Comparison of ENCODE assay signal across 7 mouse cellular contexts in genomic region chr15:102100996-102101671, GRCm38 (mm10). TPM values are rescaled to one million over a fixed set of nuclear protein-coding genes. Genes with fewer than 3 reads are reported as not detected.
DNase-seq lines count a peak whose midpoint lies in the region; ATAC-seq lines count a peak whose summit lies in the region.

No protein-coding gene starts in this region.

- peak overlapping the region; percentile 63 for H3K4me3 ChIP-seq in embryonic facial prominence, embryonic 14.5 days (ENCODE audit: low read depth, low read length)
- peak overlapping the region; percentile 52 for H3K4me3 ChIP-seq in hindbrain, embryonic 12.5 days
- H3K4me3 ChIP-seq in liver, embryonic 15.5 days (replicated peaks): peak overlapping the region; percentile 60; the same call in 1 of the 2 replicates
- peak overlapping the region; percentile 64 for H3K4me3 ChIP-seq in stomach, embryonic 16.5 days (replicated peaks; ENCODE audit: low read length)

- no peaks in the 10 kb centered on the region for H3K9me3 ChIP-seq in embryonic facial prominence, embryonic 14.5 days (ENCODE audit: control insufficient read depth, low read length)
- H3K9me3 ChIP-seq in hindbrain, embryonic 12.5 days (replicated peaks): no peaks in the 10 kb centered on the region
- H3K9me3 ChIP-seq in liver, embryonic 15.5 days (replicated peaks): no peaks in the 10 kb centered on the region
- no peaks in the 10 kb centered on the region for H3K9me3 ChIP-seq in stomach, embryonic 16.5 days (replicated peaks; ENCODE audit: control insufficient read depth, low read length)

- H3K36me3 ChIP-seq in embryonic facial prominence, embryonic 14.5 days (ENCODE audit: control insufficient read depth, insufficient read depth, low read length): peaks cover 25% of the 10 kb centered on the region
- H3K36me3 ChIP-seq in hindbrain, embryonic 12.5 days: peaks cover 11% of the 10 kb centered on the region
- peaks cover 20% of the 10 kb centered on the region for H3K36me3 ChIP-seq in liver, embryonic 15.5 days (replicated peaks)
- no peaks in the 10 kb centered on the region for H3K36me3 ChIP-seq in stomach, embryonic 16.5 days (ENCODE audit: control insufficient read depth, insufficient read depth, low read length)

- peak; percentile 35 to 36 for DNase-seq in right cerebral cortex, postnatal 10 days (ENCODE audit: low spot score in 2 of 2)
- no peak for DNase-seq in right cerebral cortex, adult 18-20 months
- peak; percentile 93 for DNase-seq in embryonic facial prominence, embryonic 14.5 days (ENCODE audit: low spot score)
- DNase-seq in frontal cortex, postnatal 25 days (ENCODE audit: low spot score in 2 of 2): no peak

- peak overlapping the region; percentile 65 for H3K4me2 ChIP-seq in embryonic facial prominence, embryonic 14.5 days (ENCODE audit: low read depth, low read length)
- H3K4me2 ChIP-seq in hindbrain, embryonic 12.5 days (replicated peaks): peak overlapping the region; percentile 85
- H3K4me2 ChIP-seq in liver, embryonic 15.5 days: peak overlapping the region; percentile 86
- peak overlapping the region; percentile 69 for H3K4me2 ChIP-seq in stomach, embryonic 16.5 days (ENCODE audit: low read depth, low read length)

- H3K27me3 ChIP-seq in embryonic facial prominence, embryonic 14.5 days (replicated peaks; ENCODE audit: control insufficient read depth, insufficient read depth, low read length): no peaks in the 10 kb centered on the region
- peaks cover 46% of the 10 kb centered on the region for H3K27me3 ChIP-seq in hindbrain, embryonic 12.5 days
- H3K27me3 ChIP-seq in liver, embryonic 15.5 days: peaks cover 71% of the 10 kb centered on the region
- H3K27me3 ChIP-seq in stomach, embryonic 16.5 days (ENCODE audit: control insufficient read depth, insufficient read depth, low read length): no peaks in the 10 kb centered on the region

- peak overlapping the region; percentile 71 for H3K9ac ChIP-seq in embryonic facial prominence, embryonic 14.5 days (ENCODE audit: low read depth, low read length)
- H3K9ac ChIP-seq in hindbrain, embryonic 12.5 days: no peak overlapping the region
- no peak overlapping the region for H3K9ac ChIP-seq in liver, embryonic 15.5 days
- H3K9ac ChIP-seq in stomach, embryonic 16.5 days (ENCODE audit: low read length): peak overlapping the region; percentile 87

- WGBS in embryonic facial prominence, embryonic 14.5 days: 7% methylated on average over 10 of the region's 10 CpGs
- WGBS in hindbrain, embryonic 12.5 days: 20% methylated on average over 10 of the region's 10 CpGs
- WGBS in liver, embryonic 15.5 days (ENCODE audit: insufficient replicate concordance): 37% methylated on average over 10 of the region's 10 CpGs
- WGBS in stomach, embryonic 16.5 days: 12% methylated on average over 10 of the region's 10 CpGs

- peak; percentile 51 for ATAC-seq in embryonic facial prominence, embryonic 14.5 days (ENCODE audit: low read depth)
- no peak for ATAC-seq in hindbrain, embryonic 12.5 days (ENCODE audit: low FRiP score)
- ATAC-seq in liver, embryonic 15.5 days (ENCODE audit: insufficient read depth): no peak
- peak; percentile 52 for ATAC-seq in stomach, embryonic 16.5 days (ENCODE audit: insufficient read depth, low FRiP score)

- H3K27ac ChIP-seq in embryonic facial prominence, embryonic 14.5 days (replicated peaks; ENCODE audit: low read depth, low read length): peak overlapping the region; percentile 99
- H3K27ac ChIP-seq in hindbrain, embryonic 12.5 days: peak overlapping the region; percentile 83
- peak overlapping the region; percentile 64 for H3K27ac ChIP-seq in liver, embryonic 15.5 days (replicated peaks)
- peak overlapping the region; percentile 98 for H3K27ac ChIP-seq in stomach, embryonic 16.5 days (ENCODE audit: low read length)

- peaks cover 68% of the 10 kb centered on the region for H3K4me1 ChIP-seq in embryonic facial prominence, embryonic 14.5 days (ENCODE audit: control insufficient read depth, insufficient read depth, low read length)
- H3K4me1 ChIP-seq in hindbrain, embryonic 12.5 days: peaks cover 70% of the 10 kb centered on the region
- H3K4me1 ChIP-seq in liver, embryonic 15.5 days (replicated peaks): peaks cover 58% of the 10 kb centered on the region
- peaks cover 80% of the 10 kb centered on the region for H3K4me1 ChIP-seq in stomach, embryonic 16.5 days (ENCODE audit: control insufficient read depth, insufficient read depth, low read length)

RNA-seq across cellular contexts. Expression of gene Tns2, which starts 0.9 kb away (rescaled TPM):
- 45.9 and 56.4 TPM in 2 replicates for polyA plus RNA-seq in embryonic facial prominence, embryonic 14.5 days (2014; fragmentation: Nextera tagmentation; extraction: Ambion mirVana)
- 21.8 and 22.7 TPM in 2 replicates for polyA plus RNA-seq in hindbrain, embryonic 12.5 days (2016; fragmentation: Nextera tagmentation; extraction: Ambion mirVana)
- 4.7 and 5.4 TPM in 2 replicates for polyA plus RNA-seq in liver, embryonic 15.5 days (2015; fragmentation: Nextera tagmentation; extraction: Ambion mirVana)
- polyA plus RNA-seq in stomach, embryonic 16.5 days (2015; fragmentation: Nextera tagmentation; extraction: Ambion mirVana): 41.2 and 43.0 TPM in 2 replicates

RNA-seq across cellular contexts. Expression of gene Eif4b, which starts 27.6 kb away (rescaled TPM):
- 123 and 141 TPM in 2 replicates for polyA plus RNA-seq in embryonic facial prominence, embryonic 14.5 days (2014; fragmentation: Nextera tagmentation; extraction: Ambion mirVana)
- 94.0 and 97.1 TPM in 2 replicates for polyA plus RNA-seq in hindbrain, embryonic 12.5 days (2016; fragmentation: Nextera tagmentation; extraction: Ambion mirVana)
- 43.5 and 48.3 TPM in 2 replicates for polyA plus RNA-seq in liver, embryonic 15.5 days (2015; fragmentation: Nextera tagmentation; extraction: Ambion mirVana)
- 108 and 122 TPM in 2 replicates for polyA plus RNA-seq in stomach, embryonic 16.5 days (2015; fragmentation: Nextera tagmentation; extraction: Ambion mirVana)

RNA-seq across cellular contexts. Expression of gene Spryd3, which starts 34.9 kb away (rescaled TPM):
- polyA plus RNA-seq in embryonic facial prominence, embryonic 14.5 days (2014; fragmentation: Nextera tagmentation; extraction: Ambion mirVana): 19.2 TPM in 2 replicates
- 28.1 and 29.2 TPM in 2 replicates for polyA plus RNA-seq in hindbrain, embryonic 12.5 days (2016; fragmentation: Nextera tagmentation; extraction: Ambion mirVana)
- 12.9 and 14.6 TPM in 2 replicates for polyA plus RNA-seq in liver, embryonic 15.5 days (2015; fragmentation: Nextera tagmentation; extraction: Ambion mirVana)
- 29.2 and 35.0 TPM in 2 replicates for polyA plus RNA-seq in stomach, embryonic 16.5 days (2015; fragmentation: Nextera tagmentation; extraction: Ambion mirVana)

RNA-seq across cellular contexts. Expression of gene Igfbp6, which starts 43.0 kb away (rescaled TPM):
- 15.0 and 20.1 TPM in 2 replicates for polyA plus RNA-seq in embryonic facial prominence, embryonic 14.5 days (2014; fragmentation: Nextera tagmentation; extraction: Ambion mirVana)
- polyA plus RNA-seq in hindbrain, embryonic 12.5 days (2016; fragmentation: Nextera tagmentation; extraction: Ambion mirVana): 0.42 TPM in 1 of 2 replicates, not detected in the other
- polyA plus RNA-seq in liver, embryonic 15.5 days (2015; fragmentation: Nextera tagmentation; extraction: Ambion mirVana): 1.8 and 1.9 TPM in 2 replicates
- polyA plus RNA-seq in stomach, embryonic 16.5 days (2015; fragmentation: Nextera tagmentation; extraction: Ambion mirVana): 18.5 and 21.2 TPM in 2 replicates

RNA-seq across cellular contexts. Expression of gene Soat2, which starts 49.2 kb away (rescaled TPM):
- 0.17 and 0.63 TPM in 2 replicates for polyA plus RNA-seq in embryonic facial prominence, embryonic 14.5 days (2014; fragmentation: Nextera tagmentation; extraction: Ambion mirVana)
- polyA plus RNA-seq in hindbrain, embryonic 12.5 days (2016; fragmentation: Nextera tagmentation; extraction: Ambion mirVana): 0.09 TPM in 1 of 2 replicates, not detected in the other
- 33.1 and 34.7 TPM in 2 replicates for polyA plus RNA-seq in liver, embryonic 15.5 days (2015; fragmentation: Nextera tagmentation; extraction: Ambion mirVana)
- 5.4 and 6.2 TPM in 2 replicates for polyA plus RNA-seq in stomach, embryonic 16.5 days (2015; fragmentation: Nextera tagmentation; extraction: Ambion mirVana)

Comparison
In these comparisons a context has a peak if more than half of its experiments do, and no peak if none do; other contexts are left out.
1. DNase-seq: peak in right cerebral cortex, postnatal 10 days (2 of 2) and embryonic facial prominence, embryonic 14.5 days (single experiment); none in right cerebral cortex, adult 18-20 months (single experiment) and frontal cortex, postnatal 25 days (0 of 2).
2. ATAC-seq: peak in embryonic facial prominence, embryonic 14.5 days (single experiment) and stomach, embryonic 16.5 days (single experiment); none in hindbrain, embryonic 12.5 days (single experiment) and liver, embryonic 15.5 days (single experiment).
3. H3K9ac ChIP-seq: peak in embryonic facial prominence, embryonic 14.5 days (single experiment) and stomach, embryonic 16.5 days (single experiment); none in hindbrain, embryonic 12.5 days (single experiment) and liver, embryonic 15.5 days (single experiment).
4. Peak in every context shown above with its lines, with median percentiles within 50 percentile points of each other: H3K27ac ChIP-seq, H3K4me2 ChIP-seq and H3K4me3 ChIP-seq.